Mouse (Mus musculus) liver, embryonic 14.5 days (tissue): ENCODE results near the gene Cemip2.

Source experiments
- CTCF ChIP-seq: IDR thresholded peaks from 2 replicates; pipeline ENCODE4 v1.5.1; 2016; ENCODE audit warnings: antibody characterized with exemption, low read depth, control low read depth
- EP300 ChIP-seq: IDR thresholded peaks from 2 replicates; pipeline ENCODE4 v1.6.1; 2016; ENCODE audit warnings: antibody characterized with exemption, low read depth

DNA sequence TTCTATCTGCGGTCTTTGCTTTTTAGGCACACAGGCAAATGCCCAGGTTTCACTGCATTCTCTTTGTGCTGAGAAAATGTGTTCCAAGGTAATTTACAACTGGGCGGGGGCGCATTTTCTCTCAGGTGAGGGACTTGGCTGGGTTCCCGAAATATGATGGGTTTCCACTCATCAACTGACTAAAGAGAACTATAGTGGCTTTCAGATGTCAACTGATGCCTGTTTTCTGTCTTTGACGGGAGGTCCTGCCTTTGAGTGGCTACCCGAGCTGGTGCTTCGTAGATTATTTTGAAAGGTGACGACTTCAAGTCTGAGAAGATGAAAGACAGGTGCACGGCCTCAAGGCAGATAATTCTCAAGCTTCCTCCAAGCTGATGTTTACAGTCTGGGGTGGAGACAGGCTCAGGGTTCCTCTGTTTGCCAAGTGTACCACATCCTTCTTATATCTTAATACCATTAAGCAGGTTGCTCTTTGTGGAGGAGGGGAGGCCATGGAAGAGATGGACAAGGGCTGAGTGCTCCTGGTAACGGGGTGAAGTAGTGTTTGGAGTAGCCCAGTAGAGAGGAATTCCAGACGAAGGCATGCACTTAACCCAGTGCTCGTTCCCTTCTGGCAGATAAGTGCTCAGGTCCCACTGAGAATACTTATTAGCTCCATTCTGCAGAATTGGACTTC, 80.8 kb downstream of the Cemip2 start:
- TF ChIP-seq CTCF (no peak), EP300 (no peak)
